Mouse (Mus musculus) small intestine, adult 2 months (tissue): Measurements from ENCODE around the gene Metrnl.

Experiments used
- CTCF ChIP-seq: fragments of 200-500 bp; IDR thresholded peaks from 2 replicates; pipeline ENCODE4 v1.5.1; 2012; ENCODE audit warnings: low read depth, mild to moderate bottlenecking, control low read depth, inconsistent platforms, low read length, moderate library complexity, mixed read lengths; ENCODE audit not compliant: insufficient replicate concordance, insufficient read length; ENCODE audit errors: extremely low read depth
- POLR2A ChIP-seq: fragments of 200-500 bp; IDR thresholded peaks from 2 replicates; pipeline ENCODE4 v1.6.1; 2012; ENCODE audit warnings: low read depth, mild to moderate bottlenecking, control low read depth, inconsistent platforms, low read length, moderate library complexity

- no peak for TF ChIP-seq CTCF
- no peak for TF ChIP-seq POLR2A
Observed at GRCm38 (mm10) chr11:121746941-121747494, 45.7 kb downstream of the Metrnl start.
